Mouse (Mus musculus): ENCODE data around the gene Fam227a. TPM values are rescaled to one million over a fixed set of nuclear protein-coding genes. Genes with fewer than 3 reads are reported as not detected.

The Fam227a gene
- polyA plus RNA-seq, 1 experiment from 2014 or later: 3.0 TPM

DNA sequence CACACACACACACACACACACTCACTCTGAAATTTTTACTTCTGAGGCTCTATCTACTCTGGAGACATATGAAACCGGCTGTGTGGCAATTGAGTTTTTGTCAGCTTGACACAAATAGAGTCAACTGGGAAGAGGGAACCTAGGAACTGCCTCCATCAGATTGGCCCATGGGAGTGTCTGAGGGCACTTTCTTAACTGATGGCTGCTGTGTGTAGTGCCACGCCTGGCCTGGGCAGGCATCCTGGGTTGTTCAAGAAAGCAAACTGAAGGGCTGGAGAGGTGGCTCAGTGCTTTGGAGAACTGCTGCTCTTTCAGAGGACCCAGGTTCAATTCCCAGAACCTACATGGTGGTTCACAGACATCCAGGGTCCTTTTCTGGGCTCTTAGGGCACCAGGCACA, 13.3 kb downstream of the Fam227a start:
- H3K36me3 ChIP-seq (ENCODE audit: control insufficient read depth, insufficient read depth, low read length): peaks cover 18% of the 10 kb centered on the region
- 91% methylated on average over 2 of the region's 2 CpGs for WGBS
- no peak for ATAC-seq

DNA sequence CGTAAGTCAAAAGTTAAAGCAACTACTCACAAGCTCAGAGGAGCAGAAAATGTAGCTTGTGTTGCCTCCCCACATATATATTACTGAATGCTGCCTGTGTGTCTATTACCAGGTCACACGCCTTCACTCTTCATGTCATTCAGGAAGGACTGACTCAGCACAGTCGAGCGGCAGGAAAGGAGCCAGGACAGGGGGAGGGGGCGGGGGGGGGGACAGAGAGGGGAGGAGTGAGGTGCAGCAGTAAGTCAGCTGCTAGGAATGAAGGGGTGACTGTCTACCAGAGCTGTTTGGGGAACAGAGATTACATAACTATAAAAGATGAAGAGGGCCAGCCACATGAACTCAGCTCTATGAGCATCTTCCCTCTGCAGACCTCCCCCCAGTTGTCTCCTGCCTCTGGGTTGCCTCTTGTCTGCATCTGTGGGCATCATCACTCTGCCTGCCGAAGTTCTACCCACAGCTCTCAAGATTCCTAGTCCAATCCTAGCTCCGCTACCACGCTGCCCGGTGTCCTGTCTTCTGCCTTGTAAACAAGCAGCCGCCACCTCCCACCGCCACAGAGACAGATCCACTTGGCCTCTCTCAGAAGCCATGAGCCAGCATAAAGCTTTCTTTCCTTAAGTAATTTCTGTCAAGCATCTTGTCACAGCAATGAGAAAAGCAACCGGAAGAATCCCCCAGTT, 17.5 kb downstream of the Fam227a start:
- H3K27ac ChIP-seq (ENCODE audit: low read depth, low read length): no peak overlapping the region
- no peaks in the 10 kb centered on the region for H3K4me1 ChIP-seq (ENCODE audit: control insufficient read depth, insufficient read depth, low read depth, low read length)
- H3K4me2 ChIP-seq (ENCODE audit: low read length): no peak overlapping the region
- peaks cover 15% of the 10 kb centered on the region; the same call in 1 of the 2 replicates for H3K36me3 ChIP-seq (ENCODE audit: control insufficient read depth, insufficient read depth, low read length)
- 75% methylated on average over 12 of the region's 12 CpGs for WGBS
- ATAC-seq: no peak
- H3K9me3 ChIP-seq (ENCODE audit: control insufficient read depth, low read length): no peaks in the 10 kb centered on the region
- no peak overlapping the region for H3K9ac ChIP-seq (ENCODE audit: low read depth, low read length)
- no peaks in the 10 kb centered on the region for H3K27me3 ChIP-seq (replicated peaks; ENCODE audit: control insufficient read depth, insufficient read depth, low read length)
- no peak overlapping the region for H3K4me3 ChIP-seq (ENCODE audit: low read length)

More for the DNA sequence above, 13.3 kb downstream of the Fam227a start:
- no peak overlapping the region for H3K4me2 ChIP-seq (ENCODE audit: low read length)
- no peak overlapping the region for H3K27ac ChIP-seq (ENCODE audit: low read depth, low read length)
- no peak overlapping the region for H3K4me3 ChIP-seq (ENCODE audit: low read length)
- H3K4me1 ChIP-seq (ENCODE audit: control insufficient read depth, insufficient read depth, low read depth, low read length): no peaks in the 10 kb centered on the region
- H3K9me3 ChIP-seq (ENCODE audit: control insufficient read depth, low read length): no peaks in the 10 kb centered on the region
- no peak overlapping the region for H3K9ac ChIP-seq (ENCODE audit: low read depth, low read length)
- H3K27me3 ChIP-seq (replicated peaks; ENCODE audit: control insufficient read depth, insufficient read depth, low read length): no peaks in the 10 kb centered on the region

DNA sequence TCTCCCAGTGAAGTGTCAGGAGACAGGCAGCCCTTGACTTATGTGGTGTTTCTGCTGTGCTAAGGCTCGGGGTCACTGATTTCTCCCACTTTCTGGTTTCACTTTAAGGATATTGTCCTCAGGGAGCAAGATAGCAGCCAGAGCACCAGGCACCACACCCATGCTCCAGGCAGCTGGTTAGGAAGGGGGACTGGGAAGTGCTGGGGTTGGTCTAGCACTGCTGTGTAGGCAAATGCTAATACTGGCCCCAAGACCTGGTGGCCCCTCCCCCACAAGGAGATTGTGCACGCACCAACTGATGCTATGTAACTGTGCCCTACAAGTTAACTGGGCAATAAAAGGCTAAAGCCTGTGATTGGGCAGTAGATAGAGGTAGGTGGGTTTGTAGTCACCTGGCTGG, 28.3 kb downstream of the Fam227a start:
- peaks cover 33% of the 10 kb centered on the region for H3K36me3 ChIP-seq (ENCODE audit: control insufficient read depth, insufficient read depth, low read length)
- no peak overlapping the region for H3K4me3 ChIP-seq (ENCODE audit: low read length)
- H3K9ac ChIP-seq (ENCODE audit: low read depth, low read length): no peak overlapping the region
- H3K4me1 ChIP-seq (ENCODE audit: control insufficient read depth, insufficient read depth, low read depth, low read length): no peaks in the 10 kb centered on the region
- no peak overlapping the region for H3K27ac ChIP-seq (ENCODE audit: low read depth, low read length)
- H3K4me2 ChIP-seq (ENCODE audit: low read length): no peak overlapping the region
- WGBS: 83% methylated on average over 2 of the region's 2 CpGs
- ATAC-seq: no peak
- no peaks in the 10 kb centered on the region for H3K27me3 ChIP-seq (replicated peaks; ENCODE audit: control insufficient read depth, insufficient read depth, low read length)
- H3K9me3 ChIP-seq (ENCODE audit: control insufficient read depth, low read length): no peaks in the 10 kb centered on the region

DNA sequence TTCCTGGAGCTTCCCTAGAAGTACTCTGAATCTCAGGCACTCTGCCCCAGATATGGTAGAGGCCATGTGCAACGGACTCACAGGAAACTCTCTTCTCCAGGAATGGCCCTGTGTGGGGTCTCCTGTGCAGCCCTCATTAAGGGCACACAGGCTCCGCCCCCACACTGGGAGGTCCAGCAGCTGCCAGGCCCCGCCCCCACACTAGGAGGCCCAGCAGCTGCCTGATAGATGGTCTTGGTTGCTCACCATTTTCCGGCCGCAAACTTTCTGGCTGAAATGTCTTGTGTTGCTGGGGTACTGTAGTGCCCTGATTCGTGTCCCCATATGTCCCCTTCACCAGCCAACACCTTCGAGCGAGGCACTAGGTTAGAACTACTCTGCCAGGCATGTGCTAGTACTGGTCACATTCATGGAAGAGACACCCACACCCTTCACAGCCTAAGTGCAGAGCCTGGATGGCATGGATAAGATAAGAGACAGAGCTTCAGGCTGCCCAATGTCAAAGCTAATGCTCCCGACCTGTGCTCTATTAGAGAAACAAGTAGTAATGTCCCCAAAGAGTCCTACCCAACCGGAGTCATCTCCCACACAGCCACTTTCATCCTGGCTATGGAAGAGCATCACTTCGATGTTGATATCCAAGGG, 38.9 kb downstream of the Fam227a start:
- ATAC-seq: no peak
- WGBS: 82% methylated on average over 11 of the region's 11 CpGs
- Histone ChIP-seq H3K4me1 (ENCODE audit: control insufficient read depth, insufficient read depth, low read depth, low read length) (no peaks in the 10 kb centered on the region), H3K4me3 (ENCODE audit: low read length) (no peak overlapping the region), H3K27me3 (replicated peaks; ENCODE audit: control insufficient read depth, insufficient read depth, low read length) (no peaks in the 10 kb centered on the region), H3K36me3 (ENCODE audit: control insufficient read depth, insufficient read depth, low read length) (peaks cover 36% of the 10 kb centered on the region), H3K9me3 (ENCODE audit: control insufficient read depth, low read length) (no peaks in the 10 kb centered on the region; the same call in 1 of the 2 replicates), H3K4me2 (ENCODE audit: low read length) (no peak overlapping the region), H3K27ac (ENCODE audit: low read depth, low read length) (no peak overlapping the region), H3K9ac (ENCODE audit: low read depth, low read length) (no peak overlapping the region)

DNA sequence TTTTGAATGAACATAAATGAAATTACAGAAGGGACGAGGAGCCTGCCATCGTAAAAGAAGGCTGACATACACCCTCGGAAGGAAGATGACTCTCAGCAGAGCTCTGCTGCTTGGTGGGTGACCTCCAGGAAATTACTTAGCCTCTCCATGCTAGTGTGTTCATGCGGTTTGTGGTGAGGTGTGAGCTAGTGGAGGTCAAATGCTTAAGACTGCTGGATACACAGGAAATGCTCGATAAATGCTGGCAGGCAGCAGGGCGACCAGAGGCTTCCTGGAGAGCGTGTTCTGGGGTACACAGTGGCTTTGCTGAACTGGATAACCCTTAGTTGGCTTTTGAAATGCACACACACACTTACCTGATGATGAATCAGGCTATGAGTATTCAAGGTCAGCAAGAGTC, 40.3 kb downstream of the Fam227a start:
- no peak overlapping the region for H3K4me2 ChIP-seq (ENCODE audit: low read length)
- no peaks in the 10 kb centered on the region; the same call in 1 of the 2 replicates for H3K9me3 ChIP-seq (ENCODE audit: control insufficient read depth, low read length)
- no peak overlapping the region for H3K27ac ChIP-seq (ENCODE audit: low read depth, low read length)
- peaks cover 27% of the 10 kb centered on the region for H3K36me3 ChIP-seq (ENCODE audit: control insufficient read depth, insufficient read depth, low read length)
- no peak overlapping the region for H3K4me3 ChIP-seq (ENCODE audit: low read length)
- H3K4me1 ChIP-seq (ENCODE audit: control insufficient read depth, insufficient read depth, low read depth, low read length): no peaks in the 10 kb centered on the region
- no peak for ATAC-seq
- WGBS: 84% methylated on average over 7 of the region's 7 CpGs
- H3K27me3 ChIP-seq (replicated peaks; ENCODE audit: control insufficient read depth, insufficient read depth, low read length): no peaks in the 10 kb centered on the region
- H3K9ac ChIP-seq (ENCODE audit: low read depth, low read length): no peak overlapping the region

DNA sequence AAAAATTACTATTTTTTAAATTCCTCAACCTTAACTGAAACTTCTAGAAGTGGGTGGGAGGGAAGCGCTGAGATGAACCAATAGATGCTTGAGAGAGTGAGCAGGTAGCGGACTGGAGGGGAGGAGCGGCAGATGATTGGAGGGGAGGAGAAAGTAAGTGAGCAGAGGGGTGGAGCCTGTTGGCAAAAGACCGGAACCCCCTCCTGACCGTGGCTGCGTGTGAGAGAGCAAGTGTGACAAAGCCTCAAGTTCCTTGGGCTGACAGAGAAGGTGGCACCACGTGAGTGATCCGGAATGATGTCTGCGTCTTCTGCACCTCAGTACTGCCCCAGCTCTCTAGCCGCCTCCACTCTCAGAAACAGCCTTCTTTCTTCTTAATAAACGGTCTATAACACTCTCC, 41.6 kb downstream of the Fam227a start:
- Histone ChIP-seq H3K36me3 (ENCODE audit: control insufficient read depth, insufficient read depth, low read length) (peaks cover 27% of the 10 kb centered on the region), H3K4me2 (ENCODE audit: low read length) (no peak overlapping the region), H3K9ac (ENCODE audit: low read depth, low read length) (no peak overlapping the region), H3K9me3 (ENCODE audit: control insufficient read depth, low read length) (no peaks in the 10 kb centered on the region; the same call in 1 of the 2 replicates), H3K4me1 (ENCODE audit: control insufficient read depth, insufficient read depth, low read depth, low read length) (no peaks in the 10 kb centered on the region), H3K27me3 (replicated peaks; ENCODE audit: control insufficient read depth, insufficient read depth, low read length) (no peaks in the 10 kb centered on the region), H3K27ac (ENCODE audit: low read depth, low read length) (no peak overlapping the region), H3K4me3 (ENCODE audit: low read length) (no peak overlapping the region)
- ATAC-seq: no peak
- WGBS: 84% methylated on average over 11 of the region's 11 CpGs

DNA sequence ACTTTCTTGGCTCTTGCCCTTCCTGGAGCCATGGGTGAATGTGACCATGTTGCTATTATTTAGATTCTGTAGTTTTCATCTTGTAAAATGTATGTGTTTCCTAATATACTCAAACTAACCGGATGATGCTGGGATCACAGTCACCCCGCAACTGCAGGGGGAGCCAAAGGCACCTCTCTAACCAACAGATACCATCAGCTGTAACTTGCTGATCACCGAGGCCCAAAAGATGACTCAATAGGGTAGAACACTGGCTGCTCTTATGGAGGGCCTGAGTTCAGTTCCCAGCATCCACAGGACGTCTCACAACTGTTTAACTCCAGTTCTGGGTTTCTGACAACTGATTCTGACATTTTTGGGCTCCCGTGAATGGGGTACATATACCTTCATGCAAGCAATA, 42.0 kb downstream of the Fam227a start:
- Histone ChIP-seq H3K36me3 (ENCODE audit: control insufficient read depth, insufficient read depth, low read length) (peaks cover 27% of the 10 kb centered on the region), H3K4me2 (ENCODE audit: low read length) (no peak overlapping the region), H3K9ac (ENCODE audit: low read depth, low read length) (no peak overlapping the region), H3K4me1 (ENCODE audit: control insufficient read depth, insufficient read depth, low read depth, low read length) (no peaks in the 10 kb centered on the region), H3K27me3 (replicated peaks; ENCODE audit: control insufficient read depth, insufficient read depth, low read length) (no peaks in the 10 kb centered on the region), H3K27ac (ENCODE audit: low read depth, low read length) (no peak overlapping the region), H3K4me3 (ENCODE audit: low read length) (no peak overlapping the region), H3K9me3 (ENCODE audit: control insufficient read depth, low read length) (no peaks in the 10 kb centered on the region; the same call in 1 of the 2 replicates)
- 85% methylated on average over 5 of the region's 5 CpGs for WGBS
- no peak for ATAC-seq

DNA sequence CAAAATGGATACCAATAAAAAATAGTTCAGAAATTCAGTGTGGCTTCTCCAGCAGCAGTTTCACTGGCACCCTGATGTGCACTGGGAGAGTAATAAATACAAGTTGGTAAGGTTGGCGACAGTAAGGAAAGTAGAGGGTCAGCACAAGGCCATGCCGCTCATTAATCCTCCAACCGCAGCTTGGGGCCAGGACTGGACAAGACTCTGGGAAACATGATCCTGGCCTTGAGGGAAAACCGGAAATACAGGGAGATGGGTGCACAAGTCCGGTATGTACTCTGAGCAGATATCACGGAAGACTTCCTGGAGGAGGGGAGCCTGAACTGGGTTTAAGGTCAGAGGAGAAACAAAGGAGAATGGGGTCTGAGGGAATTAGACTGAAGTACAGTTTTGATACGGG, 43.3 kb downstream of the Fam227a start:
- H3K9me3 ChIP-seq (ENCODE audit: control insufficient read depth, low read length): no peaks in the 10 kb centered on the region; the same call in 1 of the 2 replicates
- no peak overlapping the region for H3K4me2 ChIP-seq (ENCODE audit: low read length)
- H3K27ac ChIP-seq (ENCODE audit: low read depth, low read length): no peak overlapping the region
- H3K4me1 ChIP-seq (ENCODE audit: control insufficient read depth, insufficient read depth, low read depth, low read length): no peaks in the 10 kb centered on the region
- peaks cover 27% of the 10 kb centered on the region for H3K36me3 ChIP-seq (ENCODE audit: control insufficient read depth, insufficient read depth, low read length)
- no peak overlapping the region for H3K9ac ChIP-seq (ENCODE audit: low read depth, low read length)
- 87% methylated on average over 7 of the region's 7 CpGs for WGBS
- ATAC-seq: no peak
- H3K27me3 ChIP-seq (replicated peaks; ENCODE audit: control insufficient read depth, insufficient read depth, low read length): no peaks in the 10 kb centered on the region
- H3K4me3 ChIP-seq (ENCODE audit: low read length): no peak overlapping the region

DNA sequence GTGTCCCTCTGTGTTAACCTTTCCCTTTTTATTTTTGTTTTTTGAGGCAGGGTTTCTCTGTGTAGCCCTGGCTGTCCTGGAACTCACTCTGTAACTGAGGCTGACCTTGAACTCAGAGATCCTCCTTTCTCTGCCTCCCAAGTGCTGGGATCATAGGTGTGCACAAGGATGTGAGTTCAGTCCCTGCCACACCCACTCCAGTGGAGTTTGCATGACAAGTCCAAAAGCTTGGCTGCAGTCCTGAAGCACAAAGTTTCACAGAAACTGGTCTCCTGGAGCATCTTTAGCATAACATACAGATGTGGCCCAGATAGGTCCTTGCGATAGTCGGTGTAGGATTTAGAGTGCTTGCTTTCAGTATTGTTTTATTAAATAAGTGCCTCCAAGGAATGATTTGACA, 49.5 kb downstream of the Fam227a start:
- H3K9me3 ChIP-seq (ENCODE audit: control insufficient read depth, low read length): no peaks in the 10 kb centered on the region
- ATAC-seq: no peak

More for the DNA sequence above, 49.5 kb downstream of the Fam227a start:
- Histone ChIP-seq H3K4me3 (ENCODE audit: low read length) (no peak overlapping the region), H3K36me3 (ENCODE audit: control insufficient read depth, insufficient read depth, low read length) (peaks cover 8% of the 10 kb centered on the region; the same call in 1 of the 2 replicates), H3K4me2 (ENCODE audit: low read length) (no peak overlapping the region), H3K4me1 (ENCODE audit: control insufficient read depth, insufficient read depth, low read depth, low read length) (peaks cover 3% of the 10 kb centered on the region; the same call in 1 of the 2 replicates), H3K9ac (ENCODE audit: low read depth, low read length) (no peak overlapping the region), H3K27me3 (replicated peaks; ENCODE audit: control insufficient read depth, insufficient read depth, low read length) (peaks cover 3% of the 10 kb centered on the region), H3K27ac (ENCODE audit: low read depth, low read length) (no peak overlapping the region)
- WGBS: 100% methylated on average over 2 of the region's 2 CpGs
